Mouse (Mus musculus) limb, embryonic 11.5 days (tissue): ENCODE results near the gene Armc9. TPM values are rescaled to one million over a fixed set of nuclear protein-coding genes. Genes with fewer than 3 reads are reported as not detected.

Experiments
- ATAC-seq: fragments of 200-750 bp; cut with Nextera tagmentation; 2 replicates; pipeline ENCODE4 v1.8.0; 2017; ENCODE audit warnings: low read depth; ENCODE audit not compliant: insufficient number of reproducible peaks, low FRiP score, low TSS enrichment
- DNase-seq: peaks from one replicate; pipeline ENCODE4 v3.0.0-alpha.2; 2015; ENCODE audit warnings: low spot score
- H3K27ac ChIP-seq: fragments of 300-500 bp; sonication (generic); replicated peaks from 2 replicates; pipeline ENCODE4 v1.5.1; 2014; ENCODE audit warnings: low read depth, mild to moderate bottlenecking, low read length
- H3K27me3 ChIP-seq: fragments of 300-500 bp; sonication (generic); 2 replicates; pipeline ENCODE4 v1.6.1; 2014; ENCODE audit warnings: mild to moderate bottlenecking, low read length, mixed read lengths; ENCODE audit not compliant: control insufficient read depth, insufficient read depth
- H3K36me3 ChIP-seq: fragments of 300-500 bp; sonication (generic); 2 replicates; pipeline ENCODE4 v1.6.1; 2014; ENCODE audit warnings: mild to moderate bottlenecking, low read length, moderate library complexity, mixed read lengths; ENCODE audit not compliant: control insufficient read depth, insufficient read depth
- H3K4me1 ChIP-seq: fragments of 300-500 bp; sonication (generic); 2 replicates; pipeline ENCODE4 v1.6.1; 2014; ENCODE audit warnings: low read length, mixed read lengths; ENCODE audit not compliant: control insufficient read depth, insufficient read depth
- H3K4me2 ChIP-seq: fragments of 300-500 bp; sonication (generic); 2 replicates; pipeline ENCODE4 v1.6.1; 2014; ENCODE audit warnings: low read depth, mild to moderate bottlenecking, moderate library complexity; ENCODE audit not compliant: severe bottlenecking
- H3K4me3 ChIP-seq: fragments of 300-500 bp; sonication (generic); 2 replicates; pipeline ENCODE4 v1.5.1; 2014; ENCODE audit warnings: low read depth, low read length
- H3K9ac ChIP-seq: fragments of 300-500 bp; sonication (generic); 2 replicates; pipeline ENCODE4 v1.6.1; 2014; ENCODE audit warnings: mild to moderate bottlenecking, low read length
- H3K9me3 ChIP-seq: fragments of 300-500 bp; sonication (generic); 2 replicates; pipeline ENCODE4 v1.6.1; 2016; ENCODE audit warnings: low read length; ENCODE audit not compliant: control insufficient read depth
- WGBS: fragments of 180-500 bp; shearing (Covaris S2); extraction: QIAGEN DNeasy Blood & Tissue Kit; methylation state at CpG from one replicate; pipeline ENCODE4 v1.1.7; 2014; 5-methylcytosine and 5-hydroxymethylcytosine counted together
- polyA plus RNA-seq: library from polyadenylated mRNA; unstranded; fragments of >200 nt; fragmentation: Nextera tagmentation; extraction: Ambion mirVana; gene quantifications from 2 replicates; pipeline ENCODE4 v1.2.1, GENCODE M21; 2014

Gene Armc9
- polyA plus RNA-seq, 1 experiment from 2014 or later: 29.8 TPM

GRCm38 (mm10) chr1:86309270-86309833 is 154.8 kb downstream of the Armc9 start:
- H3K4me2 ChIP-seq: no peak overlapping the region
- WGBS: 84% methylated on average over 7 of the region's 7 CpGs
- no peak for DNase-seq
- no peak overlapping the region for H3K9ac ChIP-seq
- no peak overlapping the region for H3K4me3 ChIP-seq
- 0 out of 2 replicates have a peak, but pooled peaks cover 2% of the 10 kb centered on the region for H3K4me1 ChIP-seq
- H3K27me3 ChIP-seq: peaks cover 10% of the 10 kb centered on the region
- ATAC-seq: no peak
- 0 out of 2 replicates have a peak, but pooled peaks cover 3% of the 10 kb centered on the region for H3K9me3 ChIP-seq
- H3K36me3 ChIP-seq: no peaks in the 10 kb centered on the region
- H3K27ac ChIP-seq: no peak overlapping the region

- 30% methylated on average over 15 of the region's 15 CpGs for WGBS
- no peak overlapping the region for H3K27ac ChIP-seq
- no peak for DNase-seq
Observed at GRCm38 (mm10) chr1:86310536-86311310, 156.1 kb downstream of the Armc9 start.

GRCm38 (mm10) chr1:86311467-86312005 is 157.0 kb downstream of the Armc9 start:
- no peaks in the 10 kb centered on the region for H3K36me3 ChIP-seq
- no peak overlapping the region for H3K9ac ChIP-seq
- H3K4me2 ChIP-seq: no peak overlapping the region
- 30% methylated on average over 10 of the region's 10 CpGs for WGBS
- 0 out of 2 replicates have a peak, but pooled peaks cover 2% of the 10 kb centered on the region for H3K4me1 ChIP-seq
- H3K9me3 ChIP-seq: no peaks in the 10 kb centered on the region
- no peak overlapping the region for H3K4me3 ChIP-seq
- no peaks in the 10 kb centered on the region for H3K27me3 ChIP-seq
- DNase-seq: no peak
- H3K27ac ChIP-seq: no peak overlapping the region
- no peak for ATAC-seq

More at GRCm38 (mm10) chr1:86310536-86311310, 156.1 kb downstream of the Armc9 start:
- H3K4me3 ChIP-seq: no peak overlapping the region
- no peak overlapping the region for H3K9ac ChIP-seq
- no peak overlapping the region for H3K4me2 ChIP-seq
- H3K36me3 ChIP-seq: no peaks in the 10 kb centered on the region
- H3K4me1 ChIP-seq: 0 out of 2 replicates have a peak, but pooled peaks cover 2% of the 10 kb centered on the region
- no peaks in the 10 kb centered on the region for H3K9me3 ChIP-seq
- H3K27me3 ChIP-seq: no peaks in the 10 kb centered on the region
- ATAC-seq: no peak

- Histone ChIP-seq H3K4me1 (0 out of 2 replicates have a peak, but pooled peaks cover 2% of the 10 kb centered on the region), H3K27me3 (no peaks in the 10 kb centered on the region), H3K27ac (no peak overlapping the region), H3K4me3 (no peak overlapping the region), H3K9ac (no peak overlapping the region), H3K4me2 (no peak overlapping the region), H3K36me3 (no peaks in the 10 kb centered on the region), H3K9me3 (no peaks in the 10 kb centered on the region)
- no peak for ATAC-seq
- no peak for DNase-seq
- WGBS: 74% methylated on average over 3 of the region's 3 CpGs
Observed at GRCm38 (mm10) chr1:86312269-86312668, 157.7 kb downstream of the Armc9 start.

- DNase-seq (no peak), ATAC-seq (no peak)
- H3K36me3 ChIP-seq: no peaks in the 10 kb centered on the region
- H3K9me3 ChIP-seq: no peaks in the 10 kb centered on the region
- WGBS: 48% methylated on average over 16 of the region's 16 CpGs
- no peak overlapping the region for H3K27ac ChIP-seq
- 0 out of 2 replicates have a peak, but pooled peaks cover 1% of the 10 kb centered on the region for H3K4me1 ChIP-seq
- H3K9ac ChIP-seq: no peak overlapping the region
- H3K4me3 ChIP-seq: no peak overlapping the region
- no peaks in the 10 kb centered on the region for H3K27me3 ChIP-seq
- H3K4me2 ChIP-seq: no peak overlapping the region
Observed at GRCm38 (mm10) chr1:86313096-86313771, 158.7 kb downstream of the Armc9 start.

- Histone ChIP-seq H3K4me2 (no peak overlapping the region), H3K9ac (no peak overlapping the region), H3K4me3 (no peak overlapping the region), H3K36me3 (no peaks in the 10 kb centered on the region), H3K4me1 (no peaks in the 10 kb centered on the region), H3K27me3 (no peaks in the 10 kb centered on the region), H3K9me3 (no peaks in the 10 kb centered on the region), H3K27ac (no peak overlapping the region)
- 31% methylated on average over 15 of the region's 15 CpGs for WGBS
- no peak for DNase-seq
- ATAC-seq: no peak
Observed at GRCm38 (mm10) chr1:86313772-86314125, 159.2 kb downstream of the Armc9 start.

GRCm38 (mm10) chr1:86320822-86321413 is 166.3 kb downstream of the Armc9 start:
- no peaks in the 10 kb centered on the region for H3K36me3 ChIP-seq
- no peaks in the 10 kb centered on the region for H3K9me3 ChIP-seq
- H3K4me1 ChIP-seq: no peaks in the 10 kb centered on the region
- no peaks in the 10 kb centered on the region for H3K27me3 ChIP-seq
- ATAC-seq (no peak), DNase-seq (no peak)
- WGBS: 90% methylated on average over 6 of the region's 8 CpGs
- H3K27ac ChIP-seq: no peak overlapping the region
- H3K4me3 ChIP-seq: no peak overlapping the region
- no peak overlapping the region for H3K9ac ChIP-seq
- H3K4me2 ChIP-seq: no peak overlapping the region
